Mouse (Mus musculus) thymus, adult 2 months (tissue): ENCODE data around the gene Zfp68.

Experiments used
- CTCF ChIP-seq: fragments of 200-500 bp; IDR thresholded peaks from 2 replicates; pipeline ENCODE4 v1.5.1; 2012; ENCODE audit warnings: mild to moderate bottlenecking, control low read depth, low read length, moderate library complexity, borderline replicate concordance; ENCODE audit not compliant: control insufficient read depth, poor library complexity, insufficient read depth; ENCODE audit errors: extremely low read depth
- POLR2A ChIP-seq: fragments of 200-500 bp; IDR thresholded peaks from 2 replicates; pipeline ENCODE4 v1.6.1; 2012; ENCODE audit warnings: mild to moderate bottlenecking, low read length, control low read depth, moderate library complexity; ENCODE audit not compliant: control insufficient read depth, poor library complexity, insufficient read depth; ENCODE audit errors: extremely low read depth

- no peak for TF ChIP-seq CTCF
- TF ChIP-seq POLR2A: no peak
These were observed 1.3 kb upstream of the Zfp68 start for GRCm38 (mm10) chr5:138620836-138621235.
